Mouse (Mus musculus) brown adipose tissue, adult 24 weeks (tissue): Measurements from ENCODE around the gene Sept5. TPM values are rescaled to one million over a fixed set of nuclear protein-coding genes. Genes with fewer than 3 reads are reported as not detected.

Experiments
- H3K27ac ChIP-seq: fragments of 200-500 bp; replicated peaks from 2 replicates; pipeline ENCODE4 v1.5.1; 2012; ENCODE audit warnings: low read depth, mild to moderate bottlenecking, low read length
- H3K4me1 ChIP-seq: fragments of 200-500 bp; 2 replicates; pipeline ENCODE4 v1.6.1; 2012; ENCODE audit warnings: low read length, mixed read lengths; ENCODE audit not compliant: control insufficient read depth, insufficient read depth, insufficient read length
- H3K4me3 ChIP-seq: fragments of 200-500 bp; 2 replicates; pipeline ENCODE4 v1.5.1; 2012; ENCODE audit warnings: low read depth, mild to moderate bottlenecking, low read length, moderate library complexity; ENCODE audit not compliant: insufficient read depth
- polyA plus RNA-seq: library from polyadenylated mRNA; stranded (reverse); fragments of >200 nt; gene quantifications from 2 replicates; pipeline ENCODE4 v1.2.4, GENCODE M21; 2012; ENCODE audit not compliant: missing spikeins, insufficient read depth, insufficient read length

Sept5 gene
- polyA plus RNA-seq, 1 experiment = 7.1 TPM

DNA sequence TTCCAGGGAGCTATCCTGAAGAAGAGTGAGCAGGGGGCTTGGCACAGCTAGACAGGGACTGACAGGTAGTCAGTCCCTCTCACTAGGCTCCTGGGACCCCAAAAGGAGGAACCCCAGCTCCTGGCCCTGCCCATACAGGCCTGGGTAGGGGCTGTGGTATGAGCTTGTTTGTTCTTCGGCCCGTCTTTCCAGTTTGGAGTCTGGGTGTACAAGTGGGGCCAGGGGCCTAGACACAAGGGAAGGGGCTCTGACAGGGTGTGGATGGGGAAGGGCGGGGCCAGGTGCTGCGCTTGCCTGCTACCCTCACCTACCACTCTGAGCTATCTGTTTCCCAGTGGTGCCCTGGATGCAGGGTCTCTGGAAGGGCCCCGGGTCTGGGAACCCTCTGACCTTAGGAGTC, 24.0 kb downstream of the Sept5 start:
- Histone ChIP-seq H3K4me3 (no peak overlapping the region), H3K4me1 (no peaks in the 10 kb centered on the region), H3K27ac (no peak overlapping the region)

DNA sequence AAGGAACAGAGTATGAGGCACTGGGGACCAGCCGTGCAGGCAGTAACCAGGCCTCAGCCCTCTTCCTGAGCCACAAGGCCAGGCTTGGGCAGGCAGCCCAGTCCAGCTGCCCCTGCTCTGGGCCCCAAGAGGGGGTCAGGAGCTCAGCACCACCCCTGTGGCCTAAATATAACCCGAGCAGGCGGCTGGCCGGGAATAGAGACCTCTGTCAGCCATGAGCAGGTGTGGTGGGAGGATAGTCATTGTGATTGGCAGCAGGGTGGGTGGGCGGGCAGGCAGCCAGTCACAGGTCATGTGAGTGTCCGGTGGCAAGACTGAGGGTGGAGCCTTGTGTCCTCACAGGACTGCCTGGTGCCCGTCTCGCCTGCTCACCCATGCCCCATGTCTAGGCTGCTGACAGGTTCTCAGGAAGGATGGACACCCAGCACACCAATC, 25.5 kb downstream of the Sept5 start:
- no peak overlapping the region for H3K4me3 ChIP-seq
- H3K27ac ChIP-seq = no peak overlapping the region
- H3K4me1 ChIP-seq = no peaks in the 10 kb centered on the region

DNA sequence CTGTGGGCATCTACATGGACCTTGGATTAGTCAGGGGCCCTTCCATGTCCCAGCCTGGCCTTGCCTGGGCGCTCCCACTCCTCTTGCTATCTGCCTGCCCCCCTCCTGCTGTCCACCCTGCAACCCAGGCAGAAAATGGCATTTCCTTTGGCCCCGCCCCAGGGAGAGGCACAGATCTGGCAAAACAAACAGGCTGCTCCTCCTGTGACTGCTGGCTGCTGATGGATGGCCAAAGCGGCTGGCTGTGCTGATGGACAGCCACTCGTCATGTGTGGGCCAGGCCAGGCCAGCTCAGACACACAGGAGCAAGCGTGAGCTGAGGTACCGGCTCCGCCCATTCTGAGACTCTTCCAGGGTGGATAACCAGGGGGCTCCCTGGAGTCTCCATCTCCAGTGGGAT, 28.3 kb downstream of the Sept5 start:
- H3K4me3 ChIP-seq = no peak overlapping the region
- no peak overlapping the region for H3K27ac ChIP-seq
- no peaks in the 10 kb centered on the region for H3K4me1 ChIP-seq

- H3K4me3 ChIP-seq = no peak overlapping the region
These were observed 31.7 kb downstream of the Sept5 start for GRCm38 (mm10) chr16:18598006-18598405.

DNA sequence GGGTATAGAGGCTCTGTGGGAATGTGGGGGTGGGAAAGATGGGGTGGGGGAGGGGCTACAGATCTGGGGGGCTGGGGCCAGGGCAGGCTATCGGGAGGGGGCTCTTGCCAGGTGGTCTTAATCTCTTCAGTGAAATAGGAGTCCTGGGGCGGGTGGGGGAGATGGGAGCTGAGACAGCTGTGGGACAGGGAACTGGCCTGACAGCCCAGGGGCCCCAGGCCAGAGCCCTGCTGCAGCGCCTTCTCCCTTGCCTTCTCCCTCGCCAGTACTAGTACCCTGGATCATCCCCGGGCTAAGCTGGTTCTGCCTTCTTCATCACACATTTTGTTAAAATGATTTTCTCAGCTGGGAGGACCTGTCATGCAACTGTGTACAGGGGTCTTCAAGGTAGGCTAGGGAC, 33.5 kb downstream of the Sept5 start:
- Histone ChIP-seq H3K27ac (no peak overlapping the region), H3K4me3 (no peak overlapping the region), H3K4me1 (no peaks in the 10 kb centered on the region)

More at GRCm38 (mm10) chr16:18598006-18598405, 31.7 kb downstream of the Sept5 start:
- Histone ChIP-seq H3K27ac (no peak overlapping the region), H3K4me1 (no peaks in the 10 kb centered on the region)

GRCm38 (mm10) chr16:18593930-18594329, 35.8 kb downstream of the Sept5 start:
- Histone ChIP-seq H3K4me1 (no peaks in the 10 kb centered on the region; the same call in 1 of the 2 replicates), H3K27ac (no peak overlapping the region), H3K4me3 (no peak overlapping the region)

GRCm38 (mm10) chr16:18591047-18592018, 38.4 kb downstream of the Sept5 start:
- Histone ChIP-seq H3K27ac (no peak overlapping the region), H3K4me1 (no peaks in the 10 kb centered on the region; the same call in 1 of the 2 replicates), H3K4me3 (peak overlapping the region; percentile 10; the same call in 1 of the 2 replicates)

DNA sequence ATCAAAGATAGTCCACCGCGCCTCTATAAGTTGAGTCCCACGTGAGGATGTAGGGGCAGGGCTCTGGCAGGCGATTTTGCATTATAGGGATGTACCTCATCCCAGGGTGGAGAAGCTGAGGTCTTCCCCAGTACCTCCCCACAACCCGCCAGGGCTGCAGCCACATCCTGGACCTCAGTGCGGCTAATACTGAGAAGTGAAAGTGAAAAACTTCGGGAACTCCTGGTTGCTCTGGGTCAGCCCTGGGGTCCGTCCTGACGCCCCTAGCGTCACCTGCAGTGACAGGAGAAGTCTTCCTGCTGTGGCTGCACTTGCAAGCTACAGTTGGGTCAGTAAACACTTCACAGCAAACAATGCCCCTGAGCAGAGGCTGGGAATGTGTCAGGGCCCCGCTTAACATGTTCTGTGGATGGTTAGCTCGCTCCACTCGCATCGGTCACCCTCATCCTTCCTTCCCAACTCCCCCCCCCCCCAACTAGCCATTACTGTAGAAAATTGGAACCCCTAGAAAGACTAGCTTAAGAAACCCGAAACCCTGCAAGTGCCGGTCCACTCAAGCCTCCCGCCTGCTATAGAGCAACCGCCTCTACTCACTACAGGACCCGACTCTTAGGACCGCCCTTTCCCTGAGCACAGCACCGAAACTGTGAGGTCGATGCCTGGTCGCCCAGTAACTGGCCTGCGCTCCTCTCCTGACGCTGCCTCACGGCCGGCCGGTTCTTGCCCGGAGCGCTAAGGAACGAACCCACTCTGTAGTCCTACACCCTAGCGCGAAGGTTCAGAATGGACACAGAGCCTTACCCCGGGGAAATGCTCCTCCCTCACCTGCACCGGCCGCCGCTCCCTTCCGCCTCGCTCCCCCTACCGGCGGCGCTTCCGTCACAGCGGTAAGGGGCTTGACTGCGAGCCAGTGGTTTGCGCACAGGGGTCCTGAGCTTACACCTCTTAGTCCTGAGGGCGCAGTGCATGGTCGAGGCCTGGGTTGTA, 39.7 kb downstream of the Sept5 start, which contains the start of gene Tbx1:
TSS of gene Tbx1 (minus strand) at position 868 of the 987 bp plus-strand sequence.
- no peak within 1 kb of the TSS for H3K27ac ChIP-seq
- H3K4me3 ChIP-seq = peak within 1 kb of the TSS; percentile 53
- no peaks in the 10 kb centered on the region; the same call in 1 of the 2 replicates for H3K4me1 ChIP-seq

GRCm38 (mm10) chr16:18589080-18589621, 40.6 kb downstream of the Sept5 start:
- Histone ChIP-seq H3K4me1 (no peaks in the 10 kb centered on the region; the same call in 1 of the 2 replicates), H3K4me3 (peak overlapping the region; percentile 53; the same call in 1 of the 2 replicates), H3K27ac (no peak overlapping the region)

DNA sequence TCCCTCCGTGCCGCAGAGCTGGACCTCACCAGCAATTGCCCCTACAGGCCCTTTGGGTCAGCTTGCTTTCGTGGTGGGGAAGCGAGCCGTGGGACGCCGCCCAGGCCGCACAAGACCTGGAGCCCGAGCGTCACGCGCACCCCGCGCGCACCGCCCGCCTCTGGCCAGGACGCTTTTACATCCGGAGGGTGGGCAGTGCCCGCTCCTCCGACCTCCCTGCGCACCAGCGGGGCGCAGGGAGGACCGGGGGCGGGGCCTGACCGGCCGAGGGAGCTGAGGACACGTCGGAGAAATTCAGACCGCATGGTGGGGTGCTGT, 41.1 kb downstream of the Sept5 start:
- H3K4me3 ChIP-seq = no peak overlapping the region
- no peaks in the 10 kb centered on the region; the same call in 1 of the 2 replicates for H3K4me1 ChIP-seq
- no peak overlapping the region for H3K27ac ChIP-seq

DNA sequence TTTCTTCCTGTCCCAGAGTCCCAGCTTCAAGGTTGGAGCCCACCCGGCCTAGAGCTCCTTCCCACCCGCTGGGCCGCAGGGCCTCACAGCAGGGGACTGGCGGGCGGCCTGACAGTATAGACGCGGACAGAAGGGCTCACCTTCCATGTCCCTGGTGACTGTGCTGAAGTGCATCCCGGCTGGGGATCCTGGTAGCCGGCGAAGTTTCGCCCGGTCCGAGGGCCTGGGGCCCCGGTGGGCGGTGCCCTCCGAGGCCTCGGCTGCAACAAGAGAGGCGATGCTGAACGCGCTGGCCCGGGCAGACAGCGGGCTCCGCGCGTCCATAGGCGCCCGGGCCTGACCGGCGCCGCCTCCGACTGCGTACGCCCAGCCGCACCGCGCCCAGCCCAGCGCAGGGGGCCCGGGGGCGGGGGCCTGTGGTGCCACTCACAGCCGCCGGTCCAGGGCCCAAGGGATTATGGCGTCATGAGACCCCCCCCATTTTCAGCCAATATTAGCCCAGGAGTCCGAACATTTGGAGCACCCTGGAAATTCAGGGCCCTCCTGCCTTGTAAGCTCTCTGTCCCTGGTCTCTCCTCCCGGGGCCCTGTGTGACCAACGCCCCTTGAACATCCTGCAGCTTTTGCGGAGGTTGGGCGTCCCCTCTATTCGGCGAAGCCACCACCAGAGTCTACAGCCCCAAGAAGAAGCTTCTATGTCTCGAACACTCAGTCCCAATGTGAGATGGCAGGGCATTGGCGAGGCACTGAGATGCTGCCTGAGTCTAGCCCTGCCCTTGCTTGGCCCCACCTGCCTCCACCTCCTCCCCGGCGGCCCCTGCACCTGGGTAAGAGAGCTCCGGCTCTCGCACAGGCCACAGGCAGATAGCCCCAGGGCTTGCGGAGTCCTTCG, 41.7 kb downstream of the Sept5 start:
- Histone ChIP-seq H3K27ac (no peak overlapping the region), H3K4me1 (no peaks in the 10 kb centered on the region; the same call in 1 of the 2 replicates), H3K4me3 (no peak overlapping the region)

GRCm38 (mm10) chr16:18586906-18587546, 42.7 kb downstream of the Sept5 start:
- Histone ChIP-seq H3K27ac (no peak overlapping the region), H3K4me1 (no peaks in the 10 kb centered on the region; the same call in none of the 2 replicates), H3K4me3 (peak overlapping the region; percentile 46)

DNA sequence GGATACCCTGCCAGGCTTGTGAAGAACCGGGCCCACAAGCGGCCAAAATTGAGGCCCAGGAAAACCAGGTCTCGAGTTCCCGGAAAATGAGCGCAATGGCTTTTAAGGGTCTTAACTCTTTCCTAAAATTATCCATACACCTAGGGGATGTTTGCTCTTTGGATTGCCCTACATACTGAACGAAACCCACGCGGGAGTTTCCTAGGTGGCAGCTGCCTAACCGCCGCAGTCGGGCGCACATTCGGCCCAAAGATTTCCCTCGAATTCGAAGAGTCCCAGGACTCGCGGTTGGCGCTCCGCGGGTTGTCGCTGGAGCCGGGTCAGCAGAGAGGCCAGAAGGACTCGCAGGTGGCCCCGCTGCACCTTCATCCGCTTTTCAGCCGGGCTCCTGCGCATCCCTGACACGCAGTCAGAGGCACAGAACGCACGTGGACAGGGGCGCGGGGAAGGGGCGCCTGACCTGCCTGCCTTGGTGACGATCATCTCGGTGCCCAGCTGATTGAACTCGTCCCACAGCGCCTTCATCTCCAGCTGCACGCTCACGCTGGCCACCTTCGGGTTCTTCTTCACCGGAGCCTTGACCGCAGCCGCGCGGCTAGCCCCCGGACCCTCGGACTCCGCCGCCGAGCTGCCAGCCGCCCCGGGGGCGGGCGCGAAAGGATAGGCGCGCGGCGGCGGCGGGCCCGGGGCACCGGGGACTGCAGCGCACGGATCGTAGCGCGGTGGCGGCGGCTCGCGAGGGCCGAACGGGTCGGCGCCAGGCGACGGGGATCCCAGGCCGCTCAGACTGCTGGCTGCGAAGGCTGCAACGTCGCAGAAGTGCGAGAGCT, 43.5 kb downstream of the Sept5 start:
- Histone ChIP-seq H3K4me1 (no peaks in the 10 kb centered on the region; the same call in none of the 2 replicates), H3K4me3 (peak overlapping the region; percentile 46), H3K27ac (no peak overlapping the region)
